Mouse (Mus musculus) heart, embryonic 16.5 days (tissue): ENCODE measurements at regions not wholly inside any gene's neighbourhood (a gene's known extent, or its start where the extent isn't known, plus 50 kb on each side); places are given as distances from the start of the nearest gene placed in this dataset.
"Not testable (repeated sequence)": the region's sequence is repeated elsewhere in the genome, so short reads cannot be mapped to it uniquely, and the experiment has no call there.

ENCODE experiments used
- ATAC-seq: fragments of 200-750 bp; cut with Nextera tagmentation; replicated peaks from 2 replicates; pipeline ENCODE4 v1.8.0; 2017; ENCODE audit warnings: moderate number of reproducible peaks; ENCODE audit not compliant: insufficient read depth, low FRiP score; ENCODE audit errors: extremely low read depth
- H3K27ac ChIP-seq: fragments of 300-500 bp; sonication (generic); 2 replicates; pipeline ENCODE4 v1.5.1; 2014; ENCODE audit warnings: mild to moderate bottlenecking, low read length, control low read depth, moderate library complexity
- H3K27me3 ChIP-seq: fragments of 300-500 bp; sonication (generic); 2 replicates; pipeline ENCODE4 v1.6.1; 2014; ENCODE audit warnings: low read length, mixed read lengths; ENCODE audit not compliant: control insufficient read depth, insufficient read depth
- H3K36me3 ChIP-seq: fragments of 300-500 bp; sonication (generic); 2 replicates; pipeline ENCODE4 v1.6.1; 2014; ENCODE audit not compliant: control insufficient read depth, insufficient read depth
- H3K4me1 ChIP-seq: fragments of 300-500 bp; sonication (generic); 2 replicates; pipeline ENCODE4 v1.6.1; 2014; ENCODE audit warnings: low read length, mixed read lengths; ENCODE audit not compliant: control insufficient read depth, insufficient read depth
- H3K4me2 ChIP-seq: fragments of 300-500 bp; sonication (generic); 2 replicates; pipeline ENCODE4 v1.6.1; 2014; ENCODE audit warnings: low read depth, mild to moderate bottlenecking, control low read depth, low read length
- H3K4me3 ChIP-seq: fragments of 300-500 bp; sonication (generic); 2 replicates; pipeline ENCODE4 v1.5.1; 2014; ENCODE audit warnings: mild to moderate bottlenecking, control low read depth, low read length
- H3K9ac ChIP-seq: fragments of 300-500 bp; sonication (generic); 2 replicates; pipeline ENCODE4 v1.6.1; 2014; ENCODE audit warnings: low read length, control low read depth
- H3K9me3 ChIP-seq: fragments of 300-500 bp; sonication (generic); replicated peaks from 2 replicates; pipeline ENCODE4 v1.6.1; 2016; ENCODE audit warnings: low read length; ENCODE audit not compliant: control insufficient read depth
- WGBS: fragments of 180-500 bp; shearing (Covaris S2); extraction: QIAGEN DNeasy Blood & Tissue Kit; methylation state at CpG from one replicate; pipeline ENCODE4 v1.1.7; 2014; 5-methylcytosine and 5-hydroxymethylcytosine counted together

GRCm38 (mm10) chr14:108709101-108709631 is 204.8 kb downstream of the Slitrk1 start:
- H3K4me1 ChIP-seq, result no peaks in the 10 kb centered on the region
- H3K4me3 ChIP-seq, result no peak overlapping the region
- ATAC-seq, result no peak
- no peaks in the 10 kb centered on the region for H3K27me3 ChIP-seq
- H3K27ac ChIP-seq, result no peak overlapping the region
- no peak overlapping the region for H3K4me2 ChIP-seq
- H3K9me3 ChIP-seq, result no peaks in the 10 kb centered on the region
- no peak overlapping the region for H3K9ac ChIP-seq
- no peaks in the 10 kb centered on the region for H3K36me3 ChIP-seq

GRCm38 (mm10) chr14:108704662-108705061 is 209.3 kb downstream of the Slitrk1 start:
- not testable (repeated sequence) for H3K4me1 ChIP-seq, H3K27me3 ChIP-seq, H3K4me2 ChIP-seq, ATAC-seq, H3K9me3 ChIP-seq, H3K4me3 ChIP-seq, H3K9ac ChIP-seq, H3K36me3 ChIP-seq, H3K27ac ChIP-seq
- WGBS, result 79% methylated on average over 5 of the region's 5 CpGs

- no peak overlapping the region for H3K9ac ChIP-seq
- peaks cover 8% of the 10 kb centered on the region; the same call in 1 of the 2 replicates for H3K9me3 ChIP-seq
- no peaks in the 10 kb centered on the region for H3K4me1 ChIP-seq
- no peaks in the 10 kb centered on the region for H3K27me3 ChIP-seq
- WGBS, result 67% methylated on average over 6 of the region's 6 CpGs
- ATAC-seq, result no peak
- H3K27ac ChIP-seq, result no peak overlapping the region
- H3K36me3 ChIP-seq, result no peaks in the 10 kb centered on the region
- peak overlapping the region; percentile 32; the same call in 1 of the 2 replicates for H3K4me2 ChIP-seq
- no peak overlapping the region for H3K4me3 ChIP-seq
Observed at GRCm38 (mm10) chr14:108664864-108665263, 249.1 kb downstream of the Slitrk1 start.

- ATAC-seq, result no peak
- no peak overlapping the region for H3K4me3 ChIP-seq
- H3K9me3 ChIP-seq, result no peaks in the 10 kb centered on the region
- no peaks in the 10 kb centered on the region for H3K36me3 ChIP-seq
- no peaks in the 10 kb centered on the region for H3K4me1 ChIP-seq
- no peak overlapping the region for H3K27ac ChIP-seq
- H3K9ac ChIP-seq, result no peak overlapping the region
- 81% methylated on average over 2 of the region's 2 CpGs for WGBS
- no peak overlapping the region for H3K4me2 ChIP-seq
- no peaks in the 10 kb centered on the region for H3K27me3 ChIP-seq
Observed at GRCm38 (mm10) chr14:108638291-108638690, 275.7 kb downstream of the Slitrk1 start.

GRCm38 (mm10) chr14:108635266-108635665 is 278.7 kb downstream of the Slitrk1 start:
- no peaks in the 10 kb centered on the region for H3K27me3 ChIP-seq
- no peak overlapping the region for H3K27ac ChIP-seq
- H3K9me3 ChIP-seq, result no peaks in the 10 kb centered on the region
- no peak overlapping the region for H3K4me2 ChIP-seq
- WGBS, result 87% methylated on average over 2 of the region's 2 CpGs
- no peaks in the 10 kb centered on the region for H3K36me3 ChIP-seq
- ATAC-seq, result no peak
- H3K9ac ChIP-seq, result no peak overlapping the region
- H3K4me1 ChIP-seq, result no peaks in the 10 kb centered on the region
- H3K4me3 ChIP-seq, result no peak overlapping the region

- H3K9ac ChIP-seq, result no peak overlapping the region
- H3K9me3 ChIP-seq, result no peaks in the 10 kb centered on the region
- H3K4me3 ChIP-seq, result no peak overlapping the region
- no peak for ATAC-seq
- H3K4me1 ChIP-seq, result no peaks in the 10 kb centered on the region
- 68% methylated on average over 1 of the region's 1 CpGs for WGBS
- H3K27ac ChIP-seq, result no peak overlapping the region
- no peak overlapping the region for H3K4me2 ChIP-seq
- H3K27me3 ChIP-seq, result no peaks in the 10 kb centered on the region
- H3K36me3 ChIP-seq, result no peaks in the 10 kb centered on the region
Observed at GRCm38 (mm10) chr14:108610028-108610427, 303.9 kb downstream of the Slitrk1 start.
